Mouse (Mus musculus) left cerebral cortex, adult 2 months (tissue): ENCODE measurements around the gene Shbg. TPM values are rescaled to one million over a fixed set of nuclear protein-coding genes. Genes with fewer than 3 reads are reported as not detected.
A peak's percentile ranks its signal among the peaks of the same experiment; 100 is the strongest.

Source experiments
- DNase-seq, 2 experiments: peaks; one replicate each; pipeline ENCODE4 v3.0.0; 2021 to 2022; ENCODE audit warnings: low spot score in 2 of 2, mixed read lengths in 1 of 2; ENCODE audit errors: extremely low spot score in 1 of 2
- H3K27ac ChIP-seq: fragments of 200-600 bp; 2 replicates; pipeline ENCODE4 v1.8.1; 2022
- H3K4me3 ChIP-seq: fragments of 200-600 bp; 2 replicates; pipeline ENCODE4 v1.8.1; 2022
- CTCF ChIP-seq: fragments of 200-600 bp; IDR thresholded peaks from 2 replicates; pipeline ENCODE4 v1.8.1; 2022; ENCODE audit warnings: antibody characterized with exemption, mild to moderate bottlenecking, moderate library complexity
- intact Hi-C: fragments of 180-260 bp; cut with DNase I; formaldehyde crosslinking; loops from one replicate; pipeline ENCODE4 v1.15.1; 2025
- long read RNA-seq, 2 experiments: library from polyadenylated mRNA; stranded (forward); transcript quantifications; one replicate each; pipeline ENCODE4 v2.0.0; 2021; ENCODE audit warnings: borderline mapping rate in 2 of 2
- total RNA-seq, 2 experiments: library from RNA; stranded (reverse); gene quantifications; 2 replicates each; pipeline ENCODE4 v1.2.3; 2021

Gene Shbg
- total RNA-seq: not detected
- long read RNA-seq, experiment 1: 0 reads
- long read RNA-seq, experiment 2: 0 reads

- Histone ChIP-seq H3K27ac (no peak within 1 kb of the TSS), H3K4me3 (no peak within 1 kb of the TSS)
- TF ChIP-seq CTCF: no peak
- intact Hi-C loops: no loop called here
- no peak for DNase-seq
These were observed at the start of gene Shbg for GRCm38 (mm10) chr11:69617805-69618204. Gene Shbg, minus strand, starts transcription at chr11:69617905.

- Histone ChIP-seq H3K27ac (no peak overlapping the region), H3K4me3 (no peak overlapping the region)
- DNase-seq: no peak
- intact Hi-C loops: loop anchor here (10.0 kb wide), 1 partner anchor 252 kb away; the partner anchor contains the start of gene Kdm6b
- TF ChIP-seq CTCF: no peak
These were observed 48.9 kb upstream of the Shbg start for GRCm38 (mm10) chr11:69666665-69667005.

- intact Hi-C loops: loop anchor here (10.0 kb wide), 1 partner anchor 251 kb away; the partner anchor contains the start of gene Kdm6b
- Histone ChIP-seq H3K27ac (peak within 1 kb of the TSS; percentile 55), H3K4me3 (no peak within 1 kb of the TSS)
- TF ChIP-seq CTCF: no peak
- DNase-seq: peak; percentile 69 to 73
These were observed 48.4 kb upstream of the Shbg start, which contains the start of gene Cd68 for GRCm38 (mm10) chr11:69665961-69666664. Gene Cd68, minus strand, starts transcription at chr11:69666153.

GRCm38 (mm10) chr11:69665457-69665960 lies 47.8 kb upstream of the Shbg start:
- intact Hi-C loops: loop anchor here (10.0 kb wide), 1 partner anchor 251 kb away; the partner anchor contains the start of gene Kdm6b
- Histone ChIP-seq H3K27ac (peak overlapping the region; percentile 55), H3K4me3 (no peak overlapping the region)
- no peak for DNase-seq
- no peak for TF ChIP-seq CTCF

GRCm38 (mm10) chr11:69664841-69665240 lies 47.1 kb upstream of the Shbg start:
- DNase-seq: no peak
- intact Hi-C loops: loop anchor here (10.0 kb wide), 1 partner anchor 250 kb away; the partner anchor contains the start of gene Kdm6b

GRCm38 (mm10) chr11:69663795-69664194 lies 46.1 kb upstream of the Shbg start:
- no peak overlapping the region for H3K27ac ChIP-seq

More at GRCm38 (mm10) chr11:69664841-69665240, 47.1 kb upstream of the Shbg start:
- no peak for TF ChIP-seq CTCF
- Histone ChIP-seq H3K27ac (no peak overlapping the region), H3K4me3 (no peak overlapping the region)

GRCm38 (mm10) chr11:69662967-69663671 lies 45.4 kb upstream of the Shbg start:
- peak overlapping the region; percentile 96 for H3K27ac ChIP-seq
- no peak for TF ChIP-seq CTCF
- intact Hi-C loops: loop anchor here (1.0 to 10.0 kb wide), 2 partner anchors 31 to 248 kb away; partner anchors contain the start of genes Fxr2 and Kdm6b
- DNase-seq: no peak
- H3K4me3 ChIP-seq: peak overlapping the region; percentile 69

More at GRCm38 (mm10) chr11:69663795-69664194, 46.1 kb upstream of the Shbg start:
- no peak for TF ChIP-seq CTCF
- no peak for DNase-seq
- intact Hi-C loops: loop anchor here (10.0 kb wide), 1 partner anchor 249 kb away; the partner anchor contains the start of gene Kdm6b
- H3K4me3 ChIP-seq: no peak overlapping the region

- peak; percentile 43 for TF ChIP-seq CTCF
- Histone ChIP-seq H3K4me3 (peak within 1 kb of the TSS; percentile 69), H3K27ac (peak within 1 kb of the TSS; percentile 96)
- intact Hi-C loops: loop anchor here (1.0 to 10.0 kb wide), 2 partner anchors 30 to 248 kb away; partner anchors contain the start of genes Fxr2 and Kdm6b
- peak; percentile 92 to 94 for DNase-seq
These were observed 44.7 kb upstream of the Shbg start, which contains the start of gene Mpdu1 for GRCm38 (mm10) chr11:69662213-69662966. Gene Mpdu1, minus strand, starts transcription at chr11:69662642.

GRCm38 (mm10) chr11:69661221-69661881 lies 43.6 kb upstream of the Shbg start:
- intact Hi-C loops: loop anchor here (10.0 kb wide), 1 partner anchor 247 kb away; the partner anchor contains the start of gene Kdm6b
- no peak for DNase-seq
- peak overlapping the region; percentile 69 for H3K4me3 ChIP-seq
- H3K27ac ChIP-seq: peak overlapping the region; percentile 96
- no peak; the same call in 1 of the 2 replicates for TF ChIP-seq CTCF

GRCm38 (mm10) chr11:69657462-69657881 lies 39.8 kb upstream of the Shbg start:
- H3K27ac ChIP-seq: no peak overlapping the region
- no peak overlapping the region for H3K4me3 ChIP-seq
- intact Hi-C loops: no loop called here
- no peak for DNase-seq
- no peak for TF ChIP-seq CTCF
